11 mouse cellular contexts compared by ENCODE assay signal in genomic region chr10:81190912-81191321, GRCm38 (mm10). TPM values are rescaled to one million over a fixed set of nuclear protein-coding genes. Genes with fewer than 3 reads are reported as not detected.
DNase-seq lines count a peak whose midpoint lies in the region; ATAC-seq and TF ChIP-seq lines count a peak whose summit lies in the region.
"Had no signal": no experiment of that assay in that cellular context is flagged by ENCODE, and none has a peak within 500 bp of the region (broad histone marks: within the 10 kb centered on the region; RNA-seq: fewer than 3 reads in every experiment).

No protein-coding gene starts in this region.

- peak; percentile 45 for TF ChIP-seq CTCF in forebrain, postnatal 0 days (IDR thresholded peaks at IDR 0.05; ENCODE audit: low read depth)

- H3K4me2 ChIP-seq in forebrain, postnatal 0 days (ENCODE audit: low read depth) = no peak overlapping the region
- H3K4me2 ChIP-seq in forebrain, embryonic 13.5 days = no peak overlapping the region
- 0 out of 2 replicates have a peak overlapping the region, but pooled peaks have one; percentile 83 for H3K4me2 ChIP-seq in midbrain, embryonic 13.5 days (replicated peaks)
- no peak overlapping the region for H3K4me2 ChIP-seq in midbrain, embryonic 11.5 days
- no peak overlapping the region for H3K4me2 ChIP-seq in kidney, embryonic 14.5 days (replicated peaks; ENCODE audit: low read depth, low read length)
- no peak overlapping the region for H3K4me2 ChIP-seq in stomach, embryonic 14.5 days (replicated peaks; ENCODE audit: low read depth, low read length)
- H3K4me2 ChIP-seq: hindbrain, embryonic 14.5 days; midbrain, embryonic 12.5 days had no signal

- H3K36me3 ChIP-seq in forebrain, postnatal 0 days (ENCODE audit: insufficient read depth) = peaks cover 19% of the 10 kb centered on the region; the same call in 1 of the 2 replicates
- peaks cover 35% of the 10 kb centered on the region for H3K36me3 ChIP-seq in forebrain, embryonic 13.5 days (ENCODE audit: poor library complexity, severe bottlenecking)
- peaks cover 40% of the 10 kb centered on the region for H3K36me3 ChIP-seq in midbrain, embryonic 13.5 days
- peaks cover 5% of the 10 kb centered on the region; the same call in 1 of the 2 replicates for H3K36me3 ChIP-seq in midbrain, embryonic 11.5 days (ENCODE audit: control insufficient read depth, insufficient read depth, low read length)
- peaks cover 23% of the 10 kb centered on the region; the same call in 1 of the 2 replicates for H3K36me3 ChIP-seq in kidney, embryonic 14.5 days (ENCODE audit: control insufficient read depth, insufficient read depth, low read length)
- H3K36me3 ChIP-seq in stomach, embryonic 14.5 days (ENCODE audit: control insufficient read depth, insufficient read depth, low read length) = peaks cover 28% of the 10 kb centered on the region
- H3K36me3 ChIP-seq in forebrain, embryonic 10.5 days (replicated peaks) = peaks cover 49% of the 10 kb centered on the region

- peaks cover 15% of the 10 kb centered on the region; the same call in 1 of the 2 replicates for H3K27me3 ChIP-seq in forebrain, postnatal 0 days (ENCODE audit: insufficient read depth, low read length)
- H3K27me3 ChIP-seq in forebrain, embryonic 13.5 days = peaks cover 24% of the 10 kb centered on the region
- peaks cover 21% of the 10 kb centered on the region for H3K27me3 ChIP-seq in midbrain, embryonic 13.5 days
- peaks cover 21% of the 10 kb centered on the region for H3K27me3 ChIP-seq in midbrain, embryonic 11.5 days (ENCODE audit: control insufficient read depth, insufficient read depth, low read length)
- H3K27me3 ChIP-seq in kidney, embryonic 14.5 days (ENCODE audit: control insufficient read depth, insufficient read depth, low read length) = peaks cover 27% of the 10 kb centered on the region
- peaks cover 9% of the 10 kb centered on the region; the same call in 1 of the 2 replicates for H3K27me3 ChIP-seq in stomach, embryonic 14.5 days (ENCODE audit: control insufficient read depth, insufficient read depth, low read length)
- peaks cover 32% of the 10 kb centered on the region for H3K27me3 ChIP-seq in forebrain, embryonic 10.5 days (ENCODE audit: poor library complexity, severe bottlenecking)

- WGBS in forebrain, postnatal 0 days = 64% methylated on average over 6 of the region's 6 CpGs
- 72% methylated on average over 6 of the region's 6 CpGs for WGBS in forebrain, embryonic 13.5 days
- WGBS in midbrain, embryonic 13.5 days = 72% methylated on average over 6 of the region's 6 CpGs
- WGBS in midbrain, embryonic 11.5 days = 75% methylated on average over 6 of the region's 6 CpGs
- WGBS in kidney, embryonic 14.5 days = 72% methylated on average over 6 of the region's 6 CpGs
- 56% methylated on average over 6 of the region's 6 CpGs for WGBS in stomach, embryonic 14.5 days
- 78% methylated on average over 6 of the region's 6 CpGs for WGBS in forebrain, embryonic 10.5 days

- peaks cover 11% of the 10 kb centered on the region for H3K4me1 ChIP-seq in forebrain, postnatal 0 days (ENCODE audit: insufficient read depth)
- peaks cover 23% of the 10 kb centered on the region for H3K4me1 ChIP-seq in forebrain, embryonic 13.5 days
- peaks cover 30% of the 10 kb centered on the region for H3K4me1 ChIP-seq in midbrain, embryonic 13.5 days (replicated peaks)
- H3K4me1 ChIP-seq in midbrain, embryonic 11.5 days (ENCODE audit: control insufficient read depth, insufficient read depth, low read length) = peaks cover 15% of the 10 kb centered on the region
- H3K4me1 ChIP-seq in kidney, embryonic 14.5 days (ENCODE audit: control insufficient read depth, insufficient read depth, low read length) = peaks cover 12% of the 10 kb centered on the region
- H3K4me1 ChIP-seq in stomach, embryonic 14.5 days (ENCODE audit: control insufficient read depth, insufficient read depth, low read length) = peaks cover 9% of the 10 kb centered on the region
- peaks cover 44% of the 10 kb centered on the region for H3K4me1 ChIP-seq in forebrain, embryonic 10.5 days

- no peak overlapping the region for H3K9ac ChIP-seq in forebrain, postnatal 0 days
- no peak overlapping the region for H3K9ac ChIP-seq in forebrain, embryonic 13.5 days
- no peak overlapping the region for H3K9ac ChIP-seq in midbrain, embryonic 13.5 days (replicated peaks)
- no peak overlapping the region for H3K9ac ChIP-seq in midbrain, embryonic 11.5 days (ENCODE audit: low read length)
- no peak overlapping the region for H3K9ac ChIP-seq in kidney, embryonic 14.5 days (ENCODE audit: low read depth, low read length)
- no peak overlapping the region for H3K9ac ChIP-seq in stomach, embryonic 14.5 days (replicated peaks; ENCODE audit: low read depth, low read length)
- H3K9ac ChIP-seq: hindbrain, embryonic 14.5 days; midbrain, embryonic 12.5 days had no signal

- ATAC-seq in forebrain, postnatal 0 days = no peak
- ATAC-seq in forebrain, embryonic 13.5 days = no peak
- no peak for ATAC-seq in midbrain, embryonic 13.5 days
- no peak for ATAC-seq in midbrain, embryonic 11.5 days (ENCODE audit: low FRiP score)
- ATAC-seq in kidney, embryonic 14.5 days (ENCODE audit: low FRiP score, low TSS enrichment) = 0 out of 2 replicates have a peak, but pooled peaks have one; percentile 7
- ATAC-seq in stomach, embryonic 14.5 days (ENCODE audit: insufficient number of reproducible peaks, insufficient read depth, low FRiP score, low read depth) = no peak

- no peaks in the 10 kb centered on the region for H3K9me3 ChIP-seq in forebrain, postnatal 0 days (ENCODE audit: low read length)
- no peaks in the 10 kb centered on the region for H3K9me3 ChIP-seq in forebrain, embryonic 13.5 days (replicated peaks)
- no peaks in the 10 kb centered on the region for H3K9me3 ChIP-seq in midbrain, embryonic 13.5 days
- no peaks in the 10 kb centered on the region for H3K9me3 ChIP-seq in midbrain, embryonic 11.5 days (ENCODE audit: control insufficient read depth, low read length)
- H3K9me3 ChIP-seq in kidney, embryonic 14.5 days (ENCODE audit: control insufficient read depth, low read length) = no peaks in the 10 kb centered on the region
- H3K9me3 ChIP-seq in stomach, embryonic 14.5 days (ENCODE audit: control insufficient read depth, low read depth, low read length) = no peaks in the 10 kb centered on the region
- no peaks in the 10 kb centered on the region for H3K9me3 ChIP-seq in forebrain, embryonic 10.5 days
- H3K9me3 ChIP-seq: midbrain, embryonic 12.5 days had no signal

- DNase-seq in forebrain, postnatal 0 days = no peak
- DNase-seq in midbrain, embryonic 11.5 days (ENCODE audit: low spot score, missing footprints) = no peak
- no peak for DNase-seq in embryo, embryonic 10.5 days (ENCODE audit: low spot score)
- no peak for DNase-seq in forebrain, embryonic 10.5 days (ENCODE audit: extremely low spot score, low spot score)

- no peak overlapping the region for H3K27ac ChIP-seq in forebrain, postnatal 0 days (ENCODE audit: low read depth, low read length)
- no peak overlapping the region for H3K27ac ChIP-seq in forebrain, embryonic 13.5 days
- H3K27ac ChIP-seq in midbrain, embryonic 13.5 days = no peak overlapping the region
- H3K27ac ChIP-seq in midbrain, embryonic 11.5 days (ENCODE audit: low read depth, low read length) = no peak overlapping the region
- no peak overlapping the region for H3K27ac ChIP-seq in kidney, embryonic 14.5 days (ENCODE audit: low read depth, low read length)
- H3K27ac ChIP-seq in stomach, embryonic 14.5 days (ENCODE audit: low read length) = peak overlapping the region; percentile 1; the same call in 1 of the 2 replicates
- H3K27ac ChIP-seq in forebrain, embryonic 10.5 days = no peak overlapping the region
- H3K27ac ChIP-seq: midbrain, embryonic 12.5 days had no signal

- no peak overlapping the region for H3K4me3 ChIP-seq in forebrain, postnatal 0 days (ENCODE audit: low read depth, low read length)
- no peak overlapping the region for H3K4me3 ChIP-seq in forebrain, embryonic 13.5 days
- no peak overlapping the region for H3K4me3 ChIP-seq in midbrain, embryonic 13.5 days (replicated peaks)
- H3K4me3 ChIP-seq in midbrain, embryonic 11.5 days (ENCODE audit: low read depth, low read length) = no peak overlapping the region
- H3K4me3 ChIP-seq in kidney, embryonic 14.5 days (ENCODE audit: low read length) = no peak overlapping the region
- H3K4me3 ChIP-seq in stomach, embryonic 14.5 days (ENCODE audit: low read depth, low read length) = no peak overlapping the region
- no peak overlapping the region for H3K4me3 ChIP-seq in forebrain, embryonic 10.5 days
- H3K4me3 ChIP-seq: midbrain, embryonic 12.5 days had no signal

RNA-seq across cellular contexts. Expression of gene 4930442H23Rik, which starts 7.3 kb away (rescaled TPM):
- not detected in 2 replicates for total RNA-seq in forebrain, postnatal 0 days (2014; rRNA removed)
- polyA plus RNA-seq in forebrain, postnatal 0 days (2015; fragmentation: Nextera tagmentation; extraction: Ambion mirVana) = 0.11 and 0.24 TPM in 2 replicates
- not detected in 2 replicates for polyA plus RNA-seq in forebrain, embryonic 13.5 days (2015; fragmentation: Nextera tagmentation; extraction: Ambion mirVana)
- polyA plus RNA-seq in midbrain, embryonic 13.5 days (2015; fragmentation: Nextera tagmentation; extraction: Ambion mirVana) = 0.12 and 0.15 TPM in 2 replicates
- polyA plus RNA-seq in midbrain, embryonic 11.5 days (2014; fragmentation: Nextera tagmentation; extraction: Ambion mirVana) = not detected in 2 replicates
- polyA plus RNA-seq in kidney, embryonic 14.5 days (2014; fragmentation: Nextera tagmentation; extraction: Ambion mirVana) = not detected in 2 replicates
- not detected in 2 replicates for polyA plus RNA-seq in stomach, embryonic 14.5 days (2014; fragmentation: Nextera tagmentation; extraction: Ambion mirVana)
- not detected in 2 replicates for polyA plus RNA-seq in forebrain, embryonic 10.5 days (2016; fragmentation: Nextera tagmentation; extraction: Ambion mirVana)
- polyA plus RNA-seq: hindbrain, embryonic 14.5 days; midbrain, embryonic 12.5 days had no signal

RNA-seq across cellular contexts. Expression of gene Dapk3, which starts 8.1 kb away (rescaled TPM):
- total RNA-seq in forebrain, postnatal 0 days (2014; rRNA removed) = 64.6 and 68.9 TPM in 2 replicates
- 58.1 TPM in 2 replicates for polyA plus RNA-seq in forebrain, postnatal 0 days (2015; fragmentation: Nextera tagmentation; extraction: Ambion mirVana)
- polyA plus RNA-seq in forebrain, embryonic 13.5 days (2015; fragmentation: Nextera tagmentation; extraction: Ambion mirVana) = 43.5 and 47.7 TPM in 2 replicates
- 48.4 and 67.3 TPM in 2 replicates for polyA plus RNA-seq in midbrain, embryonic 13.5 days (2015; fragmentation: Nextera tagmentation; extraction: Ambion mirVana)
- 49.7 and 50.6 TPM in 2 replicates for polyA plus RNA-seq in midbrain, embryonic 11.5 days (2014; fragmentation: Nextera tagmentation; extraction: Ambion mirVana)
- 45.7 and 58.0 TPM in 2 replicates for polyA plus RNA-seq in kidney, embryonic 14.5 days (2014; fragmentation: Nextera tagmentation; extraction: Ambion mirVana)
- 48.9 and 58.7 TPM in 2 replicates for polyA plus RNA-seq in stomach, embryonic 14.5 days (2014; fragmentation: Nextera tagmentation; extraction: Ambion mirVana)
- polyA plus RNA-seq in forebrain, embryonic 10.5 days (2016; fragmentation: Nextera tagmentation; extraction: Ambion mirVana) = 41.6 and 44.9 TPM in 2 replicates

RNA-seq across cellular contexts. Expression of gene Nmrk2, which starts 10.9 kb away (rescaled TPM):
- total RNA-seq in forebrain, postnatal 0 days (2014; rRNA removed) = 0.08 TPM in 1 of 2 replicates, not detected in the other
- polyA plus RNA-seq in forebrain, postnatal 0 days (2015; fragmentation: Nextera tagmentation; extraction: Ambion mirVana) = not detected in 2 replicates
- not detected in 2 replicates for polyA plus RNA-seq in forebrain, embryonic 13.5 days (2015; fragmentation: Nextera tagmentation; extraction: Ambion mirVana)
- 0.16 TPM in 1 of 2 replicates, not detected in the other for polyA plus RNA-seq in midbrain, embryonic 13.5 days (2015; fragmentation: Nextera tagmentation; extraction: Ambion mirVana)
- not detected in 2 replicates for polyA plus RNA-seq in midbrain, embryonic 11.5 days (2014; fragmentation: Nextera tagmentation; extraction: Ambion mirVana)
- not detected in 2 replicates for polyA plus RNA-seq in kidney, embryonic 14.5 days (2014; fragmentation: Nextera tagmentation; extraction: Ambion mirVana)
- 0.14 and 0.35 TPM in 2 replicates for polyA plus RNA-seq in stomach, embryonic 14.5 days (2014; fragmentation: Nextera tagmentation; extraction: Ambion mirVana)
- not detected in 2 replicates for polyA plus RNA-seq in forebrain, embryonic 10.5 days (2016; fragmentation: Nextera tagmentation; extraction: Ambion mirVana)
- total RNA-seq: ES-E14 had no signal
- polyA plus RNA-seq: hindbrain, embryonic 14.5 days; midbrain, embryonic 12.5 days had no signal

RNA-seq across cellular contexts. Expression of gene Eef2, which starts 14.5 kb away (rescaled TPM):
- 2,084 and 2,175 TPM in 2 replicates for total RNA-seq in forebrain, postnatal 0 days (2014; rRNA removed)
- 466 and 485 TPM in 2 replicates for polyA plus RNA-seq in forebrain, postnatal 0 days (2015; fragmentation: Nextera tagmentation; extraction: Ambion mirVana)
- 555 and 583 TPM in 2 replicates for polyA plus RNA-seq in forebrain, embryonic 13.5 days (2015; fragmentation: Nextera tagmentation; extraction: Ambion mirVana)
- polyA plus RNA-seq in midbrain, embryonic 13.5 days (2015; fragmentation: Nextera tagmentation; extraction: Ambion mirVana) = 565 and 579 TPM in 2 replicates
- 398 and 422 TPM in 2 replicates for polyA plus RNA-seq in midbrain, embryonic 11.5 days (2014; fragmentation: Nextera tagmentation; extraction: Ambion mirVana)
- polyA plus RNA-seq in kidney, embryonic 14.5 days (2014; fragmentation: Nextera tagmentation; extraction: Ambion mirVana) = 465 and 473 TPM in 2 replicates
- 416 and 434 TPM in 2 replicates for polyA plus RNA-seq in stomach, embryonic 14.5 days (2014; fragmentation: Nextera tagmentation; extraction: Ambion mirVana)
- 596 and 599 TPM in 2 replicates for polyA plus RNA-seq in forebrain, embryonic 10.5 days (2016; fragmentation: Nextera tagmentation; extraction: Ambion mirVana)

RNA-seq across cellular contexts. Expression of gene Pias4, which starts 23.2 kb away (rescaled TPM):
- total RNA-seq in forebrain, postnatal 0 days (2014; rRNA removed) = 30.1 and 32.5 TPM in 2 replicates
- 28.1 and 35.8 TPM in 2 replicates for polyA plus RNA-seq in forebrain, postnatal 0 days (2015; fragmentation: Nextera tagmentation; extraction: Ambion mirVana)
- polyA plus RNA-seq in forebrain, embryonic 13.5 days (2015; fragmentation: Nextera tagmentation; extraction: Ambion mirVana) = 54.2 and 57.0 TPM in 2 replicates
- polyA plus RNA-seq in midbrain, embryonic 13.5 days (2015; fragmentation: Nextera tagmentation; extraction: Ambion mirVana) = 60.0 and 60.9 TPM in 2 replicates
- 42.1 and 46.5 TPM in 2 replicates for polyA plus RNA-seq in midbrain, embryonic 11.5 days (2014; fragmentation: Nextera tagmentation; extraction: Ambion mirVana)
- 45.3 and 48.4 TPM in 2 replicates for polyA plus RNA-seq in kidney, embryonic 14.5 days (2014; fragmentation: Nextera tagmentation; extraction: Ambion mirVana)
- polyA plus RNA-seq in stomach, embryonic 14.5 days (2014; fragmentation: Nextera tagmentation; extraction: Ambion mirVana) = 32.7 and 40.9 TPM in 2 replicates
- 56.2 and 58.7 TPM in 2 replicates for polyA plus RNA-seq in forebrain, embryonic 10.5 days (2016; fragmentation: Nextera tagmentation; extraction: Ambion mirVana)
